Mouse (Mus musculus) spleen, adult 2 months (tissue): ENCODE results near the gene Rgs9bp.

ENCODE experiments used
- CTCF ChIP-seq: fragments of 200-500 bp; IDR thresholded peaks from 2 replicates; pipeline ENCODE4 v1.5.1; 2011; ENCODE audit warnings: mild to moderate bottlenecking, inconsistent platforms; ENCODE audit not compliant: insufficient read depth, insufficient read length, insufficient replicate concordance; ENCODE audit errors: extremely low read depth
- POLR2A ChIP-seq: fragments of 200-500 bp; IDR thresholded peaks from 2 replicates; pipeline ENCODE4 v1.6.1; 2011; ENCODE audit warnings: low read depth, low read length, inconsistent platforms

DNA sequence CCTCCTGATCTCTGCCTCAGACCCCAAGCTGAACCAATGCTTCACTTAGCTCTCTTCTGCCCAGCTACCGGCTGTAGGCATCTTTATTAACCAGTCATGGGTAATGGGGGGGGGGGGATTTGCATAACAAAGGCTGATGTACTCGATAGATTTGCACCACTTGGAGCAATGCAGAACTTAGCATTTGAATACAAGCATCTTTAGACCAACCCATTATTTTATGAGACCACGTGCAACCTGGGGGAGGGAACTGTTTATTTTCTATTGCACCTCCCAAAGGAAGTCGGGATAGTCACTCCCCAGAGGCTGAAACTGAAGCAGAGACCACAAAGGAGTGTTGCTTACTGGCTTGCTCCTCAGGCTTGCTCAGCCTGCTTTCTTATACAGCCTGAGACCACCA is 32.1 kb upstream of the Rgs9bp start:
- TF ChIP-seq POLR2A (no peak), CTCF (no peak)
